Mouse (Mus musculus): ENCODE measurements around the gene Klf2.

GRCm38 (mm10) chr8:72351405-72352005, 32.7 kb downstream of the Klf2 start:
- TF ChIP-seq MYC (IDR thresholded peaks at IDR 0.05; ENCODE audit: low read depth, low read length) (no peak), TCF12 (IDR thresholded peaks at IDR 0.05; ENCODE audit: low read depth, low read length) (no peak), EP300 (IDR thresholded peaks at IDR 0.05; ENCODE audit: low read length) (no peak), CTCF (conservative IDR thresholded peaks at IDR 0.05 in 1 of 2, IDR thresholded peaks at IDR 0.05 in 1 of 2; ENCODE audit: low read depth in 2 of 2, low read length in 2 of 2) (no peak), RCOR1 (conservative IDR thresholded peaks at IDR 0.05; ENCODE audit: low read depth, low read length) (no peak), POLR2A (IDR thresholded peaks at IDR 0.05; ENCODE audit: low read depth, low read length) (no peak), MEF2A (IDR thresholded peaks at IDR 0.05; ENCODE audit: borderline replicate concordance, low read depth, low read length) (no peak), POLR2AphosphoS2 (IDR thresholded peaks at IDR 0.05; ENCODE audit: low read depth, low read length) (no peak), ZNF384 (IDR thresholded peaks at IDR 0.05; ENCODE audit: low read depth, low read length) (no peak)

All from CH12.LX (cell line).